Mouse (Mus musculus): ENCODE measurements at regions not wholly inside any gene's neighbourhood (a gene's known extent, or its start where the extent isn't known, plus 50 kb on each side); places are given as distances from the start of the nearest gene placed in this dataset.

DNA sequence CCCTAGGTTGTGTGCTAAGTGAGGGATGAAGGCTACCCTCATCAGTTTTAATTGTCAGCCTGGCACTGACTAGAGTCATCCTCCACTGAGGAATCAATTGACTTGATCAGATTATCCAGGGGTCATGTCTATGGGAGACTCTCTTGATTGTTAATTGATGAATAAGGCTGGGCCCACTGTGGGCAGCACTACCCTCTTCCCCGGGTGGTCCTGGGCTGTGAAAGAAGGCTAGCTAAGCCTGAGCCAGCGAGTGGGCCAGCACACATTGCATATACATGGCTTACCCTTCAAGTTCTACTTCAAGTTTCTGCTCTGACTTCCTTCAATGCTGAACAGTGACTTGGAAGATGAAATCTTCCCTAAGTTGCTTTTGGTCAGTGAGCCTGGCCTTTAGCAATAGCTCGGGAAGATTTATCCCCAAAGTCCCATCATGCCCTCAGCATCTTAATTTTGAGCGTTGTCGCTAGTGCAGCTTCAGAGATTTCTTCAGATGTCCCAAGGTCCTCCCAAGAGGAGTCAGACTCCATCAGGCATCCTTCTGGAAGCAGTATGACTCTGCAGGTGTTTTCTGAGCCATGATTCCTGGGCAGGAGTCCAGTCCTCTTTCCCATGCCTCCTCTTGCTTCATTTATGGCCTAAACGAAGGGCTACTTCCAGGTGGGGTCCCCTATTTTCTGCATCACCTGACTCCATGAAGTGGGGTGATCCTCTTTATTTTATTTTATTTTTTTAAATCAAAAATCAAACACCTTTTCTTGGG is 55.7 kb upstream of the Ywhaq start:
- Histone ChIP-seq H3K4me3 (no peak overlapping the region), H3K27ac (peak overlapping the region; percentile 32)
- no peak for TF ChIP-seq CTCF (IDR thresholded peaks at IDR 0.05)
- DNase-seq = no peak
- intact Hi-C loops (cut with DNase I) = loop anchor here (5.0 to 10.0 kb wide), 2 partner anchors 56 to 98 kb away; partner anchors contain the start of genes Adam17 and Ywhaq

DNA sequence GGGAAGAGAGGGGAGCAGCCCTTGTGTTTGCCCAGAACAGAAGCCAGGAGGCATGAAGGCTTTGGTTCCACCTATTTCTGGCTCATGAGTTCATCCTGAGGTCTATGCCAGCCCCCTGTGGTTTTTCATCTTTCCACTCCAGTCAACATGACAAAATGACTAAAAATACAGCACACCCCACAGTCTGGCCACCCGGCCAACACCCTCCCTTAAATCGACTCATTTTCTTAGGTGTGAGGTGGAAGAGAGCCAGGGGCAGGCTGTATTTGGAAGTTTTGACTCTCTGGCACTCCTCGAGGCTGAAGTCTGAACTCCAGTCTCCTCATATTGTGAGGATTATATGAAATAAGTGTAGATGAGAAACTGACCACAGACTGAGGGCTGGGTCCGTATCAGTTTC is 55.0 kb upstream of the Ywhaq start:
- Histone ChIP-seq H3K4me3 (no peak overlapping the region), H3K27ac (peak overlapping the region; percentile 70)
- TF ChIP-seq CTCF (IDR thresholded peaks at IDR 0.05) = peak; percentile 64
- peak; percentile 84 for DNase-seq
- intact Hi-C loops (cut with DNase I) = loop anchor here (5.0 to 10.0 kb wide), 2 partner anchors 55 to 98 kb away; partner anchors contain the start of genes Adam17 and Ywhaq

DNA sequence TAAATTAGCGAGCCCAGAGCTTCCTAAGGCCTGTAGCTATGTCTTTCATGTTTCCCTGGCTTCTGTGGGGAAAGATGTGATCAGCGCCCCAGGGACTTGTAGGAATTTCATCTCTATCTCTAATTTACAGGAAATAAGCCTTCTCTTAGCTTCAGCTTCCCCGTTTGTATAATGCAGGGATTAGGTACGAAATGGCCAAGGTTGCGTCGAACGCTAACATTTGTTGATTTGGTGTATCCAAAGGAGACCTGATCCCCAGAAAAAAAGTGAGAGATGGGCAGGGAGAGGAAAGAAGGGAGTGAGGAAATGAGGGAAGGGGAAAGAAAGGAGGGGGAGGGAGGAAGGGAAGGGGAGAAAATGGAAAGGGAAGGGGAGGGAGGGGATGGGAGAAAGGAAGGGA is 54.5 kb upstream of the Ywhaq start:
- intact Hi-C loops (cut with DNase I) = loop anchor here (5.0 to 10.0 kb wide), 2 partner anchors 55 to 97 kb away; partner anchors contain the start of genes Adam17 and Ywhaq
- Histone ChIP-seq H3K27ac (peak overlapping the region; percentile 70), H3K4me3 (no peak overlapping the region)
- DNase-seq = no peak
- TF ChIP-seq CTCF (IDR thresholded peaks at IDR 0.05) = no peak

DNA sequence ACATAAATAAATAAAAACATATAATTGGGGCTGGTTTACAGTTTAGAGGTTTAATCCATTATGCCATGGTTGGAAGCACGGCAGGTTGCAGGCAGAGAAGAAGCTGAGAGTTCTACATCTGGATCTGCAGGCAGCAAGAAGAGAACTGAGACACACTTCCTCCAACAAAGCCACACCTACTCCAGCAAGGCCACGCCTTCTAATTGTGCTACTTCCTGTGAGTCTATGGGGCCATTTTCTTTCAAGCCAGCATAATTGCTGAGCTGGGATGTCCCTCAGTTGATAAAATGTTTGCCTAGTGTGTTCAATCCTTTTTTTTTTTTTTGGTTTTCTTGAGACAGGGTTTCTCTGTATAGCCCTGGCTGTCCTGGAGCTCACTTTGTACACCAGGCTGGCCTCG is 52.8 kb upstream of the Ywhaq start:
- Histone ChIP-seq H3K4me3 (no peak overlapping the region), H3K27ac (no peak overlapping the region)
- DNase-seq = no peak
- intact Hi-C loops (cut with DNase I) = loop anchor here (5.0 to 10.0 kb wide), 2 partner anchors 53 to 95 kb away; partner anchors contain the start of genes Adam17 and Ywhaq
- TF ChIP-seq CTCF (IDR thresholded peaks at IDR 0.05) = no peak
